Mouse (Mus musculus) WW6 (cell line): ENCODE data around the gene Ssbp4.

ENCODE experiments used
- DNase-seq: peaks from one replicate; pipeline ENCODE4 v3.0.0-alpha.2; 2013; ENCODE audit warnings: low read depth, low spot score

The Ssbp4 gene

DNA sequence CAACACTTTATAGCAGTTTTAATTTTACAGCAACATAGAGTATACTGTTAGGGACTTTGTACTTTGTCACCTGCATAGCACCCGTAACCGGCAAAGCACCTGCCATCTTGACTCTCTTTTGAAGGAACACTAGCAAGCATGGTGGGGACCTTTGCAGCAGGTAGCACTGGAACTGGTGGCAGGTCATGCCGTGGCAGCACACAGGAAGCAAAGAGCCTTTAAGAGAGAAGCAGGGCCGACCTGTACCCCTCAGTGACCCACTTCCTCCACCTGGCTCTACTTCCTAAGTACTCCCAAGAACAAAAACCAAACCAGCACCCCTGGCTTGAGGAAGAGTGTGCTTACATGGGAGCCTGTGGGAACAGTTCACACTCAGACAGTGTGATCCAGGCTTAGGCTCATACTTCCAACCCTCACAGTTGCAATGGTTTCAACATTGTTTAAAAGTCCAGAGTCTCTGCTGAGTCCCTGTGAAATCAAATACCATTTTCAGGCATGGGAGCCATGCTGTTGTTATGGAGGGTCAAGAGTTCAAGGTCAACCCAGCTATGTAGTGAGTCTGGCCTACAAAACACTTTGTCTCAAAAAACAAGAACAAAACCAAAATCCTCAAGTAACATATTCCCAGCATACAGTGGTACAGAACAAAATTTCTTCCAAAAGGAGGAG is 53.5 kb downstream of the Ssbp4 start:
- no peak for DNase-seq

DNA sequence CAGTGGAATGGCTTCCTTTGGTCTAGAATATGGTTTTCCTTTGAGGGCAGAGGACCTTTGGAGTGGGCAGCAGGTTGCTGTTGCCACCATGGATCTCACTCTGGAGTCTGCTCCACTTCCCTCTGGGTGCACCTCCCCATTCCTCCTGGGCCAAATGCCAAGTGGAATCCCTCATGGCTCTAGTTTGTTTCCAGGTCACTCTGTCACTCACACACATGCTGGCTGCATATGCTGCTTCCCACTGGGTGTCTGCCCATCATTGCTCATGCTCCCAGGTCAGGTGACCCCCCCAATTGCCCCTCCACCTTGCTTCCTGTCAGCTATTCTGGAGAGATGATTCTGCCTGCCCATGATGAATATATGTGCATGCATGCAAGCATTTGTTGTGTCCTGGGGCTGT is 54.9 kb downstream of the Ssbp4 start:
- DNase-seq = no peak

- no peak for DNase-seq
Measured at GRCm38 (mm10) chr8:70552836-70553235, 55.8 kb downstream of the Ssbp4 start.

- no peak for DNase-seq
Measured at GRCm38 (mm10) chr8:70551558-70552161, 57.0 kb downstream of the Ssbp4 start.

DNA sequence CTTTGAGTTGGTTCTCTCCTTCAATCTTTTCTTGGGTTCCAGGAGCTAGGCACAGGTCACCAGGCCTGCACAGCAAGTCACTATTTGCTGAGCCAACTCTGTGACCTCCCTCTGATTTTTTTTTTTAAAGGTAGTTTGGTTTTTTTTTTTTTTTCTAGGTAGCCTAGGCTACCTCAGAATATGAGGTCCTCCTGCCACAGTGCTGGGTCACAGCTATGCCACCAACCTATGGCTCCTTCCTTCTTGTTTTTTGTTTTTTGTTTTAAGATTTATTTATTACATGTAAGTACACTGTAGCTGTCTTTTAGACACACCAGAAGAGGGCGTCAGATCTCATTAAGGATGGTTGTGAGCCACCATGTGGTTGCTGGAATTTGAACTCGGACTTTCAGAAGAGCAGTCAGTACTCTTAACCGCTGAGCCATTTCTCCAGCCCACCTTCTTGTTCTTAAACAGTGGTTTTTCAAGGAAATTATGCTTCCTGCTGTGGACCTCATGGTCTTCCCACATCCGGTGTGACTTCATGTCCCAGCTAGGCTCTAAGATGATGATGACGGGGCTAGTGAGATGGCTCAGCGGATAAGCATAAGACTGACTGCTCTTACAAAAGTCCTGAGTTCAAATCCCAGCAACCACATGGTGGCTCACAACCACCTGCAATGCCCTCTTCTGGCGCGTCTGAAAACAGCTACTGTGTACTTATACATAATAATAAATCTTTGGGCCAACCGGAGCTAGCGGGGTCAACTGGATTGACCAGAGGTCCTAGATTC is 59.1 kb downstream of the Ssbp4 start:
- no peak for DNase-seq

DNA sequence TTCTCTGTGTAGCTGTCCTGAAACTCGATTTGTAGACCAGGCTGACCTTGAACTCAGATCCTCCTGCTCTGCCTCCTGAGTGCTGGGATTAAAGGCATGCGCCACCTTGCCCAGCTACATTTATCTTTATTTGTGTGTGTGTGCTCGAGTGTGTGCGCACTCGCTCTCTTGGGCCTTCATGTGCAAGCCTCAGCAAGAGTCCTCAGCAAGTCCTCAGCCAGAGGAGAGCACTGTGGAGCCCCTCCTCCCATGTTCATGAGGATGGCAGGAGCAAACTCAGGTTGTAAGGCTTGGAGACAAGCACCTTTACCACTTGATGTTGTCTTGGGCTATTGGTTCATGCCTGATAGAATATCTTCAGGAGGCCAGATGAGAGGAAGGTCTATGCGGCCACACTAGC is 60.9 kb downstream of the Ssbp4 start:
- DNase-seq = no peak
